In the genomic region with DNA sequence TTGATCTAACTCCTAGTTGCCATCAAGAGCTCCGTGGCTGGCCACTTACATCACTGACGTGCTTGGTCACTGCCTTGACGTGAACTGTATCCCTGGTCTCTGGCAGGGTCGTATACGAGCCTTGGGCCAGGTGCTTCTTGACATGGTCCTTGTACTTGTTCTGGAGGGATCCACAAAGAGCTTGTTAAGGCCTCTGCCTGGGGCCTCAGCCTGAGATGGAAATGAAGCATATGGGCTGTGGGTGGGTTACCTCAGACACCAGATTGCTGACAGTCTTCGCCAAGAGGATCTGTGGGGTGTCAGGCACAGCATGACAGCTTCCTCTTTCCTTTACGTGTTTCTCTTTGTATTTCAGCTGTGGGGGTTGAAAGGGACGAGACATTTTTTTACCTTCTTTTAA, we compare ENCODE assay signal across 9 mouse cellular contexts.
A peak's percentile ranks its signal among the peaks of the same experiment; 100 is the strongest.
DNase-seq lines count a peak whose midpoint lies in the region; ATAC-seq and TF ChIP-seq lines count a peak whose summit lies in the region.
"Had no signal": no experiment of that assay in that cellular context is flagged by ENCODE, and none has a peak within 500 bp of the region (broad histone marks: within the 10 kb centered on the region; RNA-seq: fewer than 3 reads in every experiment).

No protein-coding gene starts in this region.

- no peaks in the 10 kb centered on the region for H3K27me3 ChIP-seq in megakaryocyte, embryonic 14.5 days (replicated peaks)
- no peaks in the 10 kb centered on the region for H3K27me3 ChIP-seq in heart, adult 2 months (ENCODE audit: control insufficient read depth, insufficient read depth, low read length)
- H3K27me3 ChIP-seq: embryonic facial prominence, embryonic 15.5 days had no signal

- no peaks in the 10 kb centered on the region for H3K79me2 ChIP-seq in heart, adult 2 months (replicated peaks; ENCODE audit: control insufficient read depth, insufficient read depth, low read length)

- no peak overlapping the region for H3K9ac ChIP-seq in heart, adult 2 months (ENCODE audit: low read depth, low read length)
- H3K9ac ChIP-seq: embryonic facial prominence, embryonic 15.5 days had no signal

- no peak for TF ChIP-seq CTCF in heart, adult 2 months (IDR thresholded peaks at IDR 0.05)

- peak; percentile 75 for ATAC-seq in granulocyte monocyte progenitor cell, adult 5-6 weeks (replicated peaks; ENCODE audit: poor library complexity, severe bottlenecking)
- ATAC-seq in erythroblast, adult 5-6 weeks (replicated peaks; ENCODE audit: low FRiP score, poor library complexity, severe bottlenecking), result no peak

- no peak for TF ChIP-seq POLR2A in heart, adult 2 months (IDR thresholded peaks at IDR 0.05; ENCODE audit: insufficient read depth, low read depth, low read length)

- no peak overlapping the region for H3K27ac ChIP-seq in heart, adult 2 months
- H3K27ac ChIP-seq: embryonic facial prominence, embryonic 15.5 days had no signal

- H3K36me3 ChIP-seq in megakaryocyte, embryonic 14.5 days (replicated peaks; ENCODE audit: low read length), result no peaks in the 10 kb centered on the region
- no peaks in the 10 kb centered on the region for H3K36me3 ChIP-seq in heart, adult 2 months (ENCODE audit: control insufficient read depth, insufficient read depth, low read length)
- H3K36me3 ChIP-seq: embryonic facial prominence, embryonic 15.5 days had no signal

- H3K9me3 ChIP-seq in megakaryocyte, embryonic 14.5 days, result no peaks in the 10 kb centered on the region
- H3K9me3 ChIP-seq: embryonic facial prominence, embryonic 15.5 days had no signal

- peak overlapping the region; percentile 20 for H3K4me3 ChIP-seq in megakaryocyte, embryonic 14.5 days (replicated peaks)
- no peak overlapping the region for H3K4me3 ChIP-seq in heart, adult 2 months
- H3K4me3 ChIP-seq: embryonic facial prominence, embryonic 15.5 days had no signal

- DNase-seq in 416B (ENCODE audit: low read depth), result peak; percentile 1
- DNase-seq in brain, embryonic 18.5 days (ENCODE audit: low read depth, low spot score), result peak; percentile 51
- DNase-seq in kidney, adult 8-10 months, result no peak
- no peak for DNase-seq in ovary, postnatal 36 days (ENCODE audit: low spot score)
- DNase-seq in heart, adult 2 months, result no peak

- intact Hi-C loops in heart, adult 2 months (cut with DNase I), result no loop called here

- TF ChIP-seq EP300 in heart, adult 2 months (IDR thresholded peaks at IDR 0.05; ENCODE audit: insufficient read depth, low read depth, low read length), result no peak

- WGBS in heart, adult 2 months, result 55% methylated on average over 8 of the region's 8 CpGs

- peaks cover 15% of the 10 kb centered on the region for H3K4me1 ChIP-seq in megakaryocyte, embryonic 14.5 days
- H3K4me1 ChIP-seq in heart, adult 2 months (ENCODE audit: control insufficient read depth, insufficient read depth, low read length), result no peaks in the 10 kb centered on the region
- H3K4me1 ChIP-seq: embryonic facial prominence, embryonic 15.5 days had no signal

Comparison
In these comparisons a context has a peak if more than half of its experiments do, and no peak if none do; other contexts are left out.
1. DNase-seq: peak in 416B (single experiment) and brain, embryonic 18.5 days (single experiment); none in kidney, adult 8-10 months (0 of 2), ovary, postnatal 36 days (single experiment) and heart, adult 2 months (0 of 2).